Mouse (Mus musculus): Measurements from ENCODE around the gene Vsnl1. TPM values are rescaled to one million over a fixed set of nuclear protein-coding genes. Genes with fewer than 3 reads are reported as not detected.

Gene Vsnl1
- polyA plus RNA-seq, 1 experiment = not detected

DNA sequence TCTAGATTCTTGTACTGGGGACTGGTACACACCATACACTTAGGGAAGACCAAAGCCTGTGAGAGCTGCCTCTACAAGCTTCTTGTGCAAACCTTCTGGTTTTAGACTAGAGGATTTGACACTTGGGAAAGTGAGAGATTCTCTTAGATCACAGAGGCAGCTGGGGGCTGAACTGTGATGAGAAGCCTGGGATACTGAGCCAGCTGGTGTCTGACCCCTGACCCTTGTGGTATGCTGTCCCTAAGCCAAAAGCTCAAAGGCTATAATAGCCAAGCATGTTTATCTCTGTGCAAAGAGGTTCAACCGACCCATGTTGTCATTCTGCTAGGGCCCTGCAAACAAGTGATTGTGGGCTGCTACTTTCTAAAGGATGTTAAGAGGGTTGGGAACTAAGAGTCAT, 43.9 kb downstream of the Vsnl1 start:
- TF ChIP-seq CEBPB (IDR thresholded peaks at IDR 0.05; ENCODE audit: insufficient read depth, poor library complexity, severe bottlenecking) (no peak), MYOG (IDR thresholded peaks at IDR 0.05; ENCODE audit: control insufficient read depth in 1 of 3, insufficient read depth in 1 of 3, insufficient read length in 2 of 3, low read depth in 2 of 3) (peak in 2 of 3 experiments; percentile 26 to 51), TCF12 (IDR thresholded peaks at IDR 0.05; ENCODE audit: insufficient read depth, poor library complexity, severe bottlenecking) (no peak), E2F4 (IDR thresholded peaks at IDR 0.05; ENCODE audit: insufficient read depth) (no peak), MYOD1 (IDR thresholded peaks at IDR 0.05; ENCODE audit: control insufficient read depth in 1 of 3, insufficient read length in 2 of 3, low read depth in 2 of 3) (peak in 1 of 3 experiments; percentile 41), MAX (IDR thresholded peaks at IDR 0.05; ENCODE audit: low read depth) (no peak), USF1 (IDR thresholded peaks at IDR 0.05; ENCODE audit: low read depth) (no peak)
- no peaks in the 10 kb centered on the region for H3K36me3 ChIP-seq (ENCODE audit: control insufficient read depth, insufficient read depth)
- H3K4me2 ChIP-seq (ENCODE audit: low read depth) = peak overlapping the region; percentile 46
- H3ac ChIP-seq (ENCODE audit: control insufficient read depth, insufficient read length) = no peak overlapping the region
- no peak overlapping the region for H3K4me3 ChIP-seq
- no peaks in the 10 kb centered on the region for H3K79me2 ChIP-seq (ENCODE audit: control insufficient read depth, insufficient read depth)
- H3K27me3 ChIP-seq (ENCODE audit: control insufficient read depth, insufficient read depth, insufficient read length) = no peaks in the 10 kb centered on the region

DNA sequence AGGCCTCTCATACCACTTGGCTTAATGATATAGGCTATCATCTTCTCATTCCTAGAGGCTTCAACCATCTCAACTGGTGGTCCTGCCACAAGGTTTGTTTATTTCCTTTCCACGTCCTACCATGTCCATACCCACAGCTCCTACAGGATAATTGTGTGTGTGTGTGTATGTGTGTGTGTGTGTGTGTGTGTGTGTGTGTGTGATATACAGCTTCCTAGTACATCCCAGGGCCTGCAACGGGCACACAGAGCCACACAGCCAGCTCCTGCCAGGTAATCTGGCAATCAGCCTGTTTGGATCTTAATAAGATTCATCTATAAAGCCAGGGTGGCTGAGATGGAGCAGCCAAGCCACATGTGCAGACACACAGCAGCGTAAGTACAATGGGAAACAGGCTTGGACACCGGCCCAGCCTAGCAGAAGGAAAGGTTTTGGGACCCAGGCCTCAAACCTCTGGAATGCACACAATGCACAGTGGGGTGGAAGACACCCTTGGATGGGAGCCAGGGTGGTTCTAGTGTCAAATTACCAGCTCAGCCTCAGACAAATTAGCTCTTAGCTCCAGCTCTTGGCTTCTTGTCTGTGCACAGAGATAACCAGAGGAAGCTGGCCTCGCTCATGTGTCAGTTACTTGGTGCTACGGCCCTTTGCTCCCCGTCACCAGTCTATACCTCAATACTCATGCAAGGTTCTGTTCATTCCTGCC, 45.0 kb downstream of the Vsnl1 start:
- Histone ChIP-seq H3K27me3 (ENCODE audit: control insufficient read depth, insufficient read depth, insufficient read length) (no peaks in the 10 kb centered on the region), H3ac (ENCODE audit: control insufficient read depth, insufficient read length) (no peak overlapping the region), H3K4me3 (no peak overlapping the region), H3K36me3 (ENCODE audit: control insufficient read depth, insufficient read depth) (no peaks in the 10 kb centered on the region), H3K4me2 (ENCODE audit: low read depth) (peak overlapping the region; percentile 46), H3K79me2 (ENCODE audit: control insufficient read depth, insufficient read depth) (no peaks in the 10 kb centered on the region)
- TF ChIP-seq TCF3 (IDR thresholded peaks at IDR 0.05; ENCODE audit: insufficient read length, low read depth) (no peak), MYOD1 (IDR thresholded peaks at IDR 0.05; ENCODE audit: control insufficient read depth in 1 of 3, insufficient read length in 2 of 3, low read depth in 2 of 3) (peak in 1 of 3 experiments; percentile 34), TCF12 (IDR thresholded peaks at IDR 0.05; ENCODE audit: insufficient read depth, poor library complexity, severe bottlenecking) (peak; percentile 42), POLR2AphosphoS2 (IDR thresholded peaks at IDR 0.05; ENCODE audit: insufficient read length, low read depth) (no peak), USF1 (IDR thresholded peaks at IDR 0.05; ENCODE audit: low read depth) (no peak), SRF (IDR thresholded peaks at IDR 0.05; ENCODE audit: control insufficient read depth, insufficient read length, low read depth) (no peak), E2F4 (IDR thresholded peaks at IDR 0.05; ENCODE audit: insufficient read depth) (no peak), REST (IDR thresholded peaks at IDR 0.05; ENCODE audit: insufficient read depth, insufficient read length) (no peak), CEBPB (IDR thresholded peaks at IDR 0.05; ENCODE audit: insufficient read depth, poor library complexity, severe bottlenecking) (no peak), MAX (IDR thresholded peaks at IDR 0.05; ENCODE audit: low read depth) (no peak), POLR2A (IDR thresholded peaks at IDR 0.05; ENCODE audit: insufficient read length, low read depth) (no peak), MYOG (IDR thresholded peaks at IDR 0.05; ENCODE audit: control insufficient read depth in 1 of 3, insufficient read depth in 1 of 3, insufficient read length in 2 of 3, low read depth in 2 of 3) (peak in 1 of 3 experiments; percentile 54)

DNA sequence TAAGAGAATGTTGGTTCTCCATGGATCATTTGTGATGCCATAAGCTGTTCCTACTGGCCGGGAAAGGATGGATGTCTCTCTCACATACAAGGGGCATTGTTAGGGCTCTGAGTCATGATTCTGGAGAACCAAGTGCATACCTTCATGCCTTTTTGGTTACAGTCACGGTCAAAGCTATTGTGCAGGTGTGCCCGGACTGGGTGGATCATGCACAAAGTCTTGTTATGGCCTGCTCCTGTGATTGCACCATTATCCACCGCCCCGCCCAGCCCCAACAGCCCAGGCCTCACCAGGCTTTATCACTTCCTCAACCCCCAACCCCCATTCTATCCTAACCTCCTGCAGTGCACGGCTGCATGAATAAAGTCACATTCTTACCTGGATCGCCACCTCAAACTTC, 47.3 kb downstream of the Vsnl1 start:
- Histone ChIP-seq H3K36me3 (ENCODE audit: control insufficient read depth, insufficient read depth) (no peaks in the 10 kb centered on the region), H3K4me2 (ENCODE audit: low read depth) (no peak overlapping the region), H3K4me3 (no peak overlapping the region), H3K27me3 (ENCODE audit: control insufficient read depth, insufficient read depth, insufficient read length) (no peaks in the 10 kb centered on the region), H3ac (ENCODE audit: control insufficient read depth, insufficient read length) (no peak overlapping the region), H3K79me2 (ENCODE audit: control insufficient read depth, insufficient read depth) (no peaks in the 10 kb centered on the region)
- TF ChIP-seq REST (IDR thresholded peaks at IDR 0.05; ENCODE audit: insufficient read depth, insufficient read length) (no peak), MAX (IDR thresholded peaks at IDR 0.05; ENCODE audit: low read depth) (no peak), SRF (IDR thresholded peaks at IDR 0.05; ENCODE audit: control insufficient read depth, insufficient read length, low read depth) (no peak), POLR2A (IDR thresholded peaks at IDR 0.05; ENCODE audit: insufficient read length, low read depth) (no peak), TCF12 (IDR thresholded peaks at IDR 0.05; ENCODE audit: insufficient read depth, poor library complexity, severe bottlenecking) (no peak), CEBPB (IDR thresholded peaks at IDR 0.05; ENCODE audit: insufficient read depth, poor library complexity, severe bottlenecking) (no peak), E2F4 (IDR thresholded peaks at IDR 0.05; ENCODE audit: insufficient read depth) (no peak), POLR2AphosphoS2 (IDR thresholded peaks at IDR 0.05; ENCODE audit: insufficient read length, low read depth) (no peak), MYOD1 (IDR thresholded peaks at IDR 0.05; ENCODE audit: control insufficient read depth in 1 of 3, insufficient read length in 2 of 3, low read depth in 2 of 3) (no peak), MYOG (IDR thresholded peaks at IDR 0.05; ENCODE audit: control insufficient read depth in 1 of 3, insufficient read depth in 1 of 3, insufficient read length in 2 of 3, low read depth in 2 of 3) (no peak), USF1 (IDR thresholded peaks at IDR 0.05; ENCODE audit: low read depth) (no peak), TCF3 (IDR thresholded peaks at IDR 0.05; ENCODE audit: insufficient read length, low read depth) (no peak)

DNA sequence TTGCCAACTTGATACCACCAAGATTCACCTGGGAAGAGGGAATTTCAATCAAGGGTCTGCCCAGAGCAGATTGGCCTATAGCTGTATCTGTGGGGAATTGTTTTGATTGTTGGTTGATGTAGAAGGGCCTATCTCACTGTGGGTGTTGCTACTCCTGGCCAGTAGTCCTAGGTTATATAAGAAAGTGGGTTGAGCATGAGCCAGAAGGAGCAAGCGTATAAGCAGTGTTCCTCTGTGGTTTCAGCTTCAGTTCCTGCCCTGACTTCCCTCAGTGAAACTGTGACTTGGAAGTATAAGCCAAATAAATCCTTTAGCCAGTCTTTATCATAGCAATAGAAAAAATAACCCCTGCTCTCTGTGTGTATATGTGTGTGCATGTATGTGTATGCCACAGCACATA, 51.7 kb downstream of the Vsnl1 start:
- Histone ChIP-seq H3K36me3 (ENCODE audit: control insufficient read depth, insufficient read depth) (no peaks in the 10 kb centered on the region), H3K4me3 (no peak overlapping the region), H3ac (ENCODE audit: control insufficient read depth, insufficient read length) (no peak overlapping the region), H3K79me2 (ENCODE audit: control insufficient read depth, insufficient read depth) (no peaks in the 10 kb centered on the region), H3K4me2 (ENCODE audit: low read depth) (no peak overlapping the region), H3K27me3 (ENCODE audit: control insufficient read depth, insufficient read depth, insufficient read length) (no peaks in the 10 kb centered on the region)
- no peak for TF ChIP-seq POLR2AphosphoS2 (IDR thresholded peaks at IDR 0.05; ENCODE audit: insufficient read length, low read depth)

DNA sequence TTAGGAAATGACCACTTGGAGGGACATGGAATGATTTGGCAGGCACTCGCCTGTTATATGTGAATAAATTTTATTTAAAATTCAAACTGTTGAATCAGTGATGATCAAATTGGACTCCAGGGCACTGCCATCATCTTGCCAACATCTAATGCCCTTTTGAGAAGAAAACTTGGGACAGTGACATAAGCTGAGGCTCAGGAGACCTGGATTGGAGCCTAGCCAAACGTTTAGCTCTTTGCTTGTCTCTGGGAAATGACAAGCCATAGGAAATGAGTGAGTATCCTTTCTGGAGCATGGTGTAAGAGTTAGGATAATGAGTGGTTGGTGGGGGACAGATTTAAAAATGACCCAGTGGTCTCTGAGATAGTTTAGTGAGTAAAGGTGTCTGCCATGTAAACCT, 57.0 kb downstream of the Vsnl1 start:
- no peaks in the 10 kb centered on the region for H3K27me3 ChIP-seq (ENCODE audit: control insufficient read depth, insufficient read depth, insufficient read length)
- H3K4me3 ChIP-seq = no peak overlapping the region
- H3ac ChIP-seq (ENCODE audit: control insufficient read depth, insufficient read length) = no peak overlapping the region
- H3K36me3 ChIP-seq (ENCODE audit: control insufficient read depth, insufficient read depth) = no peaks in the 10 kb centered on the region
- TF ChIP-seq MYOD1 (IDR thresholded peaks at IDR 0.05; ENCODE audit: control insufficient read depth in 1 of 3, insufficient read length in 2 of 3, low read depth in 2 of 3) (no peak), CEBPB (IDR thresholded peaks at IDR 0.05; ENCODE audit: insufficient read depth, poor library complexity, severe bottlenecking) (no peak), POLR2A (IDR thresholded peaks at IDR 0.05; ENCODE audit: insufficient read length, low read depth) (no peak), TCF12 (IDR thresholded peaks at IDR 0.05; ENCODE audit: insufficient read depth, poor library complexity, severe bottlenecking) (no peak), POLR2AphosphoS2 (IDR thresholded peaks at IDR 0.05; ENCODE audit: insufficient read length, low read depth) (no peak)
- no peak overlapping the region for H3K4me2 ChIP-seq (ENCODE audit: low read depth)
- no peaks in the 10 kb centered on the region for H3K79me2 ChIP-seq (ENCODE audit: control insufficient read depth, insufficient read depth)

Measured in myocyte (in vitro differentiated cells).